ENCODE assay signal across 24 mouse cellular contexts in genomic region chr1:153945181-153945580, GRCm38 (mm10). TPM values are rescaled to one million over a fixed set of nuclear protein-coding genes. Genes with fewer than 3 reads are reported as not detected.
A peak's percentile ranks its signal among the peaks of the same experiment; 100 is the strongest.
DNase-seq lines count a peak whose midpoint lies in the region.
"Had no signal": no experiment of that assay in that cellular context is flagged by ENCODE, and none has a peak within 500 bp of the region (broad histone marks: within the 10 kb centered on the region; RNA-seq: fewer than 3 reads in every experiment).

No protein-coding gene starts in this region.

- peak; percentile 27 for DNase-seq in gastrocnemius, adult 18-20 months (ENCODE audit: low spot score)
- no peak for DNase-seq in gastrocnemius, postnatal 25 days
- DNase-seq in heart, adult 9 months (ENCODE audit: low spot score in 2 of 2): peak; percentile 21 to 43
- DNase-seq in heart, postnatal 14 days: no peak
- peak; percentile 59 for DNase-seq in ES-CJ7 (ENCODE audit: low read depth, low spot score)
- peak; percentile 76 for DNase-seq in adipocyte (ENCODE audit: low spot score)
- DNase-seq in left cerebral cortex, postnatal 4 days: no peak
- DNase-seq: B cell, adult 2 months; cerebellum, adult 11 months; cerebellum, adult 9-11 months; kidney, adult 8-10 months; kidney, postnatal 10 days; liver, postnatal 0 days; lung, postnatal 14 days; retina, postnatal 1 day; right cerebral cortex, postnatal 25 days; spleen, adult 18-20 months had no signal

- intact Hi-C loops in heart, postnatal 14 days (cut with DNase I): no loop called here
- intact Hi-C loops in left cerebral cortex, postnatal 4 days (cut with DNase I): no loop called here

RNA-seq across cellular contexts. Expression of gene Teddm2, which starts 45.2 kb away (rescaled TPM):
- total RNA-seq in gastrocnemius, adult 18-20 months (2021): 1 to 10 TPM; 1.5 to 2.5 TPM
- 1 to 10 TPM; 1.6 to 2.3 TPM for total RNA-seq in gastrocnemius, postnatal 25 days (2021)
- under 1 TPM; 0.56 to 0.86 TPM for total RNA-seq in heart, postnatal 14 days (2021)
- 1 to 10 TPM; 2.1 to 3.5 TPM for total RNA-seq in left cerebral cortex, postnatal 4 days (2021)

RNA-seq across cellular contexts. Expression of gene Glul, which starts 45.4 kb away (rescaled TPM):
- total RNA-seq in gastrocnemius, adult 18-20 months (2021): 100 to 1,000 TPM; 295 to 614 TPM
- 100 to 1,000 TPM; 232 to 471 TPM for total RNA-seq in gastrocnemius, postnatal 25 days (2021)
- 100 to 1,000 TPM; 341 to 414 TPM for total RNA-seq in heart, postnatal 14 days (2021)
- total RNA-seq in left cerebral cortex, postnatal 4 days (2021): 100 to 1,000 TPM; 359 to 362 TPM

RNA-seq across cellular contexts. Expression of gene Teddm1a, which starts 53.6 kb away (rescaled TPM):
- not detected for total RNA-seq in gastrocnemius, adult 18-20 months (2021)
- not detected for total RNA-seq in gastrocnemius, postnatal 25 days (2021)
- total RNA-seq in heart, postnatal 14 days (2021): not detected
- total RNA-seq in left cerebral cortex, postnatal 4 days (2021): not detected
- total RNA-seq: common myeloid progenitor, adult 5-6 weeks; gastrocnemius, postnatal 4 days; layer of hippocampus, adult 18-20 months; layer of hippocampus, postnatal 14 days; left cerebral cortex, adult 8-10 months; megakaryocyte progenitor cell, adult 5-6 weeks; neutrophil, adult 5-6 weeks had no signal

Comparison
In these comparisons a context has a peak if more than half of its experiments do, and no peak if none do; other contexts are left out.
1. DNase-seq: peak in gastrocnemius, adult 18-20 months (single experiment), heart, adult 9 months (2 of 2), ES-CJ7 (single experiment) and adipocyte (single experiment); none in gastrocnemius, postnatal 25 days (single experiment), heart, postnatal 14 days (0 of 2) and left cerebral cortex, postnatal 4 days (single experiment).